Mouse (Mus musculus): ENCODE data around the gene Mttp.

The Mttp gene

DNA sequence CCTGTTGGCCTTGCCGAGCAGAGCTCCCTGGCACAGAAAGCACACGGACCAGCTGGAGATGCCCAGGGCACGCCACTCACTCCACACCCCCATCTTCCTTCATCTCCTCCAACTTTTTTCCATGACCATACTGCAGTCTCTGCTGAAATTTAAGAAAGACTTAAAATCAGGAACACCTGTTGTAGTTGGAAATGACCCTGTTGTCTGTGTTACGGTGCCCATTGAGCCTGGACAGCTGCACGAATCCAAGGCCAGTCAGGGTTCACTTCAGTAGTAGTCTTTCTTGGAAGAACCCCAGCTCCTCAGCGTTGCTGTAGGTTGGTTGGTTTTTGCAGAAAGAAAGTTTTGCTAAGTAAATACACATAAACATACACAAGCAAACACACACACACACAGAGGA is 95.2 kb downstream of the Mttp start:
- no peak for DNase-seq

DNA sequence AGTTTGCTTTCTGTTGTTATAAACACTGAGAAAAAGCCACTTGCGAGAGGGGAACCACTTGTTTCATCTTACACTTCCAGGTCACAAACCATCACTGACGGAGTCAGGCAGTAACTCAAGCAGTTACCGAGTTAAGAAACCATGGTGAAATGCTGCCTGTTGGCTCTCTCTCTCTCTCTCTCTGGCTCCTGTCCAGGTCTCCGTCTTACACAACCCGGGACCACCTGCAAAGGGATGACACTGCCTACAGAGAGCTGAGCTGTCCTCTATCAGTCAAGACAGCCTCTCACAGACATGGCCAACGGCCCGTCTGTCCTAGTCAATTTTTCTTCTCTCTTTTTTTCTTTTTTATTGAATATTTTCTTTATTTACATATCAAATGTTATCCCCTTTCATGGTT is 101.5 kb downstream of the Mttp start:
- DNase-seq = no peak

DNA sequence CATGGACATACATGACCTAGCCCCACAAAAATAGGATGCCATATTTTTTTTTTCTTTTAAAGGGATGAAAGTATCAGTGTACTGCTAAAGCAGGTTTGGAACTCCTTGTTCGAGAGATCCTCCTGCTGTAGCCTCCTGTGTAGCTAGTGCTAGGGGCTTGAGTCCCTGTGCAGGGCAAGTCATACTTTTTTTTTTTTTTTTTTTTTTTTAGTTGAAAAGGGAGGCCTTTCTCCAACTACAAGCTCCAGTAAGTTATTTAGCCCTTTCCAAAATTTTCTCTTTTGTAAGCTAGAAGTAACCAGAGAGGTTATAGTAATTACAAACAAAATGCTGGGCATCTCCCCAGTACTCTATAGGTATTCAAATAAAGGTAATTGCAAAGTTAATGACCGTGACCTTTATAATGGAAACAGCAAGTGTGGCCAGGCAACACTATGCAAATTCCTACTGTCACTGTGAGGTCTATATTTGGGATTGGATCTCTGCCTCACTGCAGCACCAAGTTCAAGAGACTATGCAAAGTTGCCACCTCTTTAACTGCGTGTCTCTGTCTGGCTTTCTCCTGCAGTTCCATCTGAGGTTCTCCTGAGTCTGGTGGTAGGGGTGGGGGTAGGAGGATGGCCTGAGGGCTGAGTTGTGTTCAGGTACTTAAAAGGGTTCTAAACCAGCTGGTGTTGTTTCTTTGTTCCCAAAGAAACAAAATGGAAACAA is 103.0 kb downstream of the Mttp start:
- no peak for DNase-seq

GRCm38 (mm10) chr3:138040938-138041337 is 103.8 kb downstream of the Mttp start:
- DNase-seq = no peak

Data from lung, postnatal 4 days (tissue).